Mouse (Mus musculus): ENCODE results near the gene Blmh.
"Not testable (repeated sequence)": the region's sequence is repeated elsewhere in the genome, so short reads cannot be mapped to it uniquely, and the experiment has no call there.

The Blmh gene

GRCm38 (mm10) chr11:76914366-76914765, 10.2 kb upstream of the Blmh start:
- ATAC-seq (ENCODE audit: insufficient number of reproducible peaks, low FRiP score, low TSS enrichment): no peak

- ATAC-seq (ENCODE audit: insufficient number of reproducible peaks, low FRiP score, low TSS enrichment): no peak
These were observed 7.9 kb upstream of the Blmh start for GRCm38 (mm10) chr11:76916539-76917229.

GRCm38 (mm10) chr11:76917230-76917548, 7.4 kb upstream of the Blmh start:
- no peak for ATAC-seq (ENCODE audit: insufficient number of reproducible peaks, low FRiP score, low TSS enrichment)

- ATAC-seq (ENCODE audit: insufficient number of reproducible peaks, low FRiP score, low TSS enrichment): no peak
These were observed 4.0 kb upstream of the Blmh start for GRCm38 (mm10) chr11:76920607-76921006.

- not testable (repeated sequence) for ATAC-seq (ENCODE audit: insufficient number of reproducible peaks, low FRiP score, low TSS enrichment)
These were observed 4.0 kb downstream of the Blmh start for GRCm38 (mm10) chr11:76928586-76928985.

GRCm38 (mm10) chr11:76933209-76933608, 8.6 kb downstream of the Blmh start:
- no peak for ATAC-seq (ENCODE audit: insufficient number of reproducible peaks, low FRiP score, low TSS enrichment)

- no peak for ATAC-seq (ENCODE audit: insufficient number of reproducible peaks, low FRiP score, low TSS enrichment)
These were observed 12.0 kb downstream of the Blmh start for GRCm38 (mm10) chr11:76936578-76936977.

- ATAC-seq (ENCODE audit: insufficient number of reproducible peaks, low FRiP score, low TSS enrichment): no peak
These were observed 20.2 kb downstream of the Blmh start for GRCm38 (mm10) chr11:76944839-76945238.

- peak; percentile 74 for ATAC-seq (ENCODE audit: insufficient number of reproducible peaks, low FRiP score, low TSS enrichment)
These were observed 21.0 kb downstream of the Blmh start for GRCm38 (mm10) chr11:76945386-76946202.

- no peak for ATAC-seq (ENCODE audit: insufficient number of reproducible peaks, low FRiP score, low TSS enrichment)
These were observed 21.6 kb downstream of the Blmh start for GRCm38 (mm10) chr11:76946203-76946585.

- ATAC-seq (ENCODE audit: insufficient number of reproducible peaks, low FRiP score, low TSS enrichment): no peak
These were observed 28.9 kb downstream of the Blmh start for GRCm38 (mm10) chr11:76953536-76953935.

- no peak for ATAC-seq (ENCODE audit: insufficient number of reproducible peaks, low FRiP score, low TSS enrichment)
These were observed 41.1 kb downstream of the Blmh start for GRCm38 (mm10) chr11:76965703-76966102.

- ATAC-seq (ENCODE audit: insufficient number of reproducible peaks, low FRiP score, low TSS enrichment): no peak
These were observed 45.7 kb downstream of the Blmh start for GRCm38 (mm10) chr11:76970328-76970727.

- ATAC-seq (ENCODE audit: insufficient number of reproducible peaks, low FRiP score, low TSS enrichment): no peak
These were observed 50.2 kb downstream of the Blmh start for GRCm38 (mm10) chr11:76974680-76975319.

GRCm38 (mm10) chr11:76981570-76982141, 57.0 kb downstream of the Blmh start:
- ATAC-seq (ENCODE audit: insufficient number of reproducible peaks, low FRiP score, low TSS enrichment): no peak

- no peak for ATAC-seq (ENCODE audit: insufficient number of reproducible peaks, low FRiP score, low TSS enrichment)
These were observed 57.8 kb downstream of the Blmh start for GRCm38 (mm10) chr11:76982415-76982814.

- no peak for ATAC-seq (ENCODE audit: insufficient number of reproducible peaks, low FRiP score, low TSS enrichment)
These were observed 59.0 kb downstream of the Blmh start for GRCm38 (mm10) chr11:76983641-76984040.

- no peak for ATAC-seq (ENCODE audit: insufficient number of reproducible peaks, low FRiP score, low TSS enrichment)
These were observed 59.6 kb downstream of the Blmh start for GRCm38 (mm10) chr11:76984173-76984572.

GRCm38 (mm10) chr11:76990839-76991238, 66.2 kb downstream of the Blmh start:
- no peak for ATAC-seq (ENCODE audit: insufficient number of reproducible peaks, low FRiP score, low TSS enrichment)

GRCm38 (mm10) chr11:76992886-76993285, 68.3 kb downstream of the Blmh start:
- no peak for ATAC-seq (ENCODE audit: insufficient number of reproducible peaks, low FRiP score, low TSS enrichment)

Measured in cerebellum, adult (tissue).